Mouse (Mus musculus) neural tube, embryonic 10.5 days (tissue): ENCODE measurements at regions not wholly inside any gene's neighbourhood (a gene's known extent, or its start where the extent isn't known, plus 50 kb on each side); places are given as distances from the start of the nearest gene placed in this dataset.

ENCODE experiments used
- DNase-seq: peaks from one replicate; pipeline ENCODE4 v3.0.0-alpha.2; 2017; ENCODE audit warnings: low spot score; ENCODE audit errors: extremely low spot score

DNA sequence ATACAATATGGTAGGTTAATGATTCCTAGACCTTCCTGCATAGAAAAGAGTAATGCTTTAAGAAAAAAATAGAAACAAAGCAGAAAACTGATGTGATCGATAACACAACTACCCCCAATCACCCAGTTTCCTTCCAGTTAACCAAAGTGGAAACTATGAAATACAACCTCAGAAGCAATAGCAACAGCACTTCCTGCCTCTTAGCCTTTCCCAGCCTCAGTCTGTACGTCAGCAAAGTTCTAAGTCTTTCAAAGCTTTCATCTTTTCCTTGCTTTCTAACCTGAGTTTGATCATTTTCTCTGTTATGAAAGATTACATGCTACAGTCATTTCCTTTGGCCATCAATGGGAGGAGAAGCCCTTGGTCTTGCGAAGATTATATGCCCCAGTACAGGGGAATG lies 355.9 kb upstream of the Cblb start:
- DNase-seq, result no peak

GRCm38 (mm10) chr16:51675988-51676387 lies 355.0 kb upstream of the Cblb start:
- DNase-seq, result no peak

- DNase-seq, result no peak
These were observed 340.2 kb upstream of the Cblb start for GRCm38 (mm10) chr16:51690861-51691260.

- no peak for DNase-seq
These were observed 326.0 kb upstream of the Cblb start for GRCm38 (mm10) chr16:51705026-51705425.

- no peak for DNase-seq
These were observed 312.3 kb upstream of the Cblb start for GRCm38 (mm10) chr16:51718695-51719094.

- DNase-seq, result no peak
These were observed 311.4 kb upstream of the Cblb start for GRCm38 (mm10) chr16:51719637-51720036.

DNA sequence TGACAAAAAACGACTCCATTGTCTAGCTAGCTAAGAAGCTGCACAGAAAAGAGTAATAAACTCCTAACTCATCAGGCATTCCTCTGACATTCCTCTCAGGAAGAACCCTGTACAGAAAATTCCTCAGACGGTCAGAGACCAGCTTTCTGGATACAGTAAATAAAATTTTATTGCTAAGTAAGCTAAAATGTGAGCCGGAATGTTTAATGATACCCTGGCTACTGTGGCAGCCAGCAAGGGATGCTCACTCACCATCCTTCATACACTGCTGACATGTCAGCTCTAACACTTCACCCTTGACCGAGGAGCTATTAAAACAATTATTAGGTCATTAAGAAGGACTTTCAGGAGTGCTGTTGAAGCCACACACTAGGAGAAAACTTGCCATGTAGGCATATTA lies 308.3 kb upstream of the Cblb start:
- no peak for DNase-seq

DNA sequence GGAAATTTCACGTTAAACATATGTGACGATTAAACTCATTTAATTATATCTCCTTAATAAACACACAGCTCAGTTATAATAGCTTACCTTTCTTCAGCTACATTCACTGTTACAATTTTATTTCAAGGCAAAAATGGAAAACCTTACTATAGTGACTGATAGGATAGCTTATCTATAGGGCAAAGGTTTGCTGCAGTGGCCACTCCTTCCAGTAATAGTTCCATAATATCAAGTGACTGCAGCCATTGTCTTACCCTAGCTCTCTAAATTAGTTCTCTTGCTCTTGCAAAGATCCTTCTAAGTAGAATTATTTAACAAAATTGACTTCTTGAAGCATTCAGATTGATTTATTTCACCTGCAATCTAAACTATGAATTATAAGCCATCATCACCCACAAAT lies 289.1 kb upstream of the Cblb start:
- DNase-seq, result no peak

DNA sequence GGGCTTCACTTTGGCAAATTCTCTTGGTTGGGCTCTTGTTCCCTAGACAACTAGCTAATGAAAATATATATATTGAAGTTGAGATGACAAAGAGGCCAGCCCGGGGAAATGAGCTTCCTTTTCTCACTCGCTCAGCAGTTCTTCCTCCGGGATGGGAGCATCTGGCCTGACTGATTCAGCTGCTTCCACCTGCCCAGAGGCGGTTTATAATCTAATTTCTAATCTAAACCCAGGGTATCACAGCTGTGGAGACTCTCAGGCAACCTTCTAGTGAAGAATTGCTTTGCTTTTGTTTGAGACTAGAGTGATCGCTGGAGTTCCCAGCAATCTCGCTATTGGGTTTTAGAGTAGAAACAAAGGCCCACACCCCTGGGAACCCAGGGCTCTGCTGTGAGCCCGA lies 279.1 kb upstream of the Cblb start:
- peak; percentile 29 for DNase-seq

DNA sequence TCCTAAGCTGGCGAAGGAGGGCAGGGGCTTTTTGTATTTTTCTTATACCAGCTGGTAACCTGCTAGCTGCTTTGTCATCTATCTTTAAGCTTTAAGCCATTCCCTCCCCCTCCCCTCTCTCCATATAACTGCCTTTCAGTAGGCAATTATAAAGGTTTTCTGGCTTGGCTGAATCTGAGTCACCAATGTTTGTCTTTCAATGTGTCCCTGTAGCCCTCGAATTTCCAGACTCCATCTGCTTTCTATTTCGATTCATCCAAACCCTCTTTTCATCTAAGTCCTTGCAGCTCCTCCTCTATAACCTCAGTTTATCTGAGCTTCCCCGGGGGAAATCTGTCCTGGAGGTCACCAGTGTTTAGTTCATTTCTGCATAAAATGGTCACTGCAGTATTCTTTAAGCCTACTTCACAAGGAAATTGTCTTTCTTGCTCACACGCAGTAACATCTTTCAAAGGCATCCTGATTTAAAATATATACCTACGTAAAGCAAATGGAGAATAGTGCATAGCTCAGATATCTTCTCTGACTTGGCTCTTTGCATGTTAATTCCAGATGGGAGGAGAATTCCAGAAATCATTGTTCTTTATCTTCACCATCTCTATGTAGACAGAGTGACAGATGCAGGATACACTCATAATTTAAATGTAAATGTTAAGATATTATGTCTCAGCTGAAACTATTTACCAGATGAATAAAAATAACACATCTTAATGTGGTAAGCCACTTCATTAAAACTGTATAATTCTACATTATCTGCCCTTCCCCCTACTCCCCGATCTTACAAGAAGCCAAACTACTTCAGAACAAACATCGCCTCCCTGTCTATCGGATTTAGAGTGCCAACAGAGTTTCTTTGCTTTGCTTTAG lies 272.4 kb upstream of the Cblb start:
- DNase-seq, result no peak

- DNase-seq, result no peak
These were observed 271.8 kb upstream of the Cblb start for GRCm38 (mm10) chr16:51759228-51759647.

DNA sequence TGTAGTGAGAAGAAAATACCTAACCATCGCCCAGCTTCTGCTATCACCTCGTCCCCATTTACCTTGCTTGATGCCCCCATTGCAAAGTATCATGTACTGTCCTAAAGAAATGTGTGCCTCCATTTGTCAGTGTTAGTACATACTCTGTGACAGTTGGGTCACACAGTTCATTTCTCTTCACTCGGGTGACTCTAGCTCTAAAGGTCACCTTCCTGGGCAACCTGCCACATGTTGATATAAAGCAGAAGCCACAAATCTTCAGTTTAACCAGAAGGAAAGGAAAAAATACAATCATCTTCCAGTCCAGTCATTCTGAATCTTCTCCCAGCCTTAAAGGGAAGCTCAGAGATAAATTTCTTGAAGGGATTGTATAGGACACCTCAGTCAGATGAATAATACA lies 263.5 kb upstream of the Cblb start:
- DNase-seq, result no peak

DNA sequence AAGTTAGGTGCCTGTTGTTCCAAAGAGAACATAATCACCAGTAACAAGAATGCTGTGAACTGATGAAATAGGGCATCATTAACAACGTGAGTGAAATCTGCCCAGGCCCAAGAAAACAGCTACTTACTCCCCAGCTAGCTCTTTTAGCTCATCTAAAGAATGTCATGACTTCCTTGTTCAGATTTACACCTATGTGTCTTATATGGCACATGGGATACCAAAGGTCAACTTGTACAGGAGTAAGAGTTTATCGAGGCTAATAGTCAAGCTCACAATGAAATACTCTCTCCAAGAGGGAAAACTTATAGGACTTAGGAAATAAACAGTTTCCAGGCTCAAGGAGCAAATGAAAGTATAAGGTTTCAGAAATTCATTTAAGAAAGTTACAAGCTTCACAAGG lies 252.1 kb upstream of the Cblb start:
- no peak for DNase-seq

- DNase-seq, result no peak
These were observed 236.0 kb upstream of the Cblb start for GRCm38 (mm10) chr16:51795003-51795402.

DNA sequence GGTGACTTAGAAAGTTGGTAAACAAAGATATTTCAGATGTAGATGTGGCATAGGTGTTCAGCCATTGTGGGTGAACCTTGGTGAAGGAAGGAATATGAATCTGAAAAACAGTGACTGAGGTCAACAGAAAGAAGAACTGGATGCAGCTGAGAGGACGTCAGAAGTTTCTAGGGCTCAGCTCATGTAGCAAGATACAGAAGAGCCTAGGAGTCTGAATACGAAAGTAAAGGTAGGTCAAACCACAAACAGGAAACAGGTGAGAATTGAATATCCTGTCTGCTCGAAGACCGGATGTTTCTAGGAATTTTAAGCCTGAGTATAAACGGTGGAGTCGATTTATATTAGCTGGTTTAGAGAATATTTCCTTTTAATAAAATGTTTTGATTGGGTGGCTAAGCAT lies 223.7 kb upstream of the Cblb start:
- DNase-seq, result no peak

DNA sequence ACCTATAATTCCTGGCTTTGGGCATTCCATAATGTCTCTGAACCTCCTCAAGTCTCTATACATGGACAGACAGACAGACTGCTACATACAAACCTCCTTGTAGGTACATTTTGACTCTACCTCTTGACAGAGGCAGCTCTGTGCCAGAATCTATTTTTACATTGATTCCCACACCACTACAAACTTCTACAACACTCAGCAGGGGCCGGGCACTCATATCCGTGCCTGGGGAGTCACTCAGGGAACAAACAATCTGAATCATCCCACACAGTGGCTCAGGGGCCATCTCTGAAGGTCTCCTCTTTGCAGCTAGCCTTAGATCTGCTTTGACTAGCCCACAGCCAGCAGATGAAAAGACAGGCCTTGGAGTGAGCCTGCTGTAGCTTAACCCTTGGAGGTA lies 221.9 kb upstream of the Cblb start:
- no peak for DNase-seq

GRCm38 (mm10) chr16:51811073-51811472 lies 220.0 kb upstream of the Cblb start:
- no peak for DNase-seq

GRCm38 (mm10) chr16:51842770-51843169 lies 188.3 kb upstream of the Cblb start:
- DNase-seq, result no peak

DNA sequence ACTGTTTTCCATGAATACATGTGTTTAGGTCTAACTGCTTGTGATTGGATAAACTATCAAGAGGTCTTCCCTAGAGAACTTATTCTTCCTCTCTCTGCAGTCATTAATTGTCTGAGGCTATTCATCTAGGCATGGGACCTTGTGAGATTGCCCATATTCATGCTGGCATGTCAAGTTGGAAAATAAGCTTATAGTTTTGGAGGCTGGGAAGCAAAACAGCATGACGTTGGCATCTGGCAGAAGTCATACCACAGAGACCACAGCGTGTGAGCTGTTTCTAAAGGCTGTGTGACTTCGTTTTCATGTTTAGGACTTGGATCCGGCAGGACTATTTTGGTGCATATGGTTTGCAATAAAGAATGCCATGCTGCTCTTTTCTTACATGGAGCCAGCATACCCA lies 185.5 kb upstream of the Cblb start:
- no peak for DNase-seq

DNA sequence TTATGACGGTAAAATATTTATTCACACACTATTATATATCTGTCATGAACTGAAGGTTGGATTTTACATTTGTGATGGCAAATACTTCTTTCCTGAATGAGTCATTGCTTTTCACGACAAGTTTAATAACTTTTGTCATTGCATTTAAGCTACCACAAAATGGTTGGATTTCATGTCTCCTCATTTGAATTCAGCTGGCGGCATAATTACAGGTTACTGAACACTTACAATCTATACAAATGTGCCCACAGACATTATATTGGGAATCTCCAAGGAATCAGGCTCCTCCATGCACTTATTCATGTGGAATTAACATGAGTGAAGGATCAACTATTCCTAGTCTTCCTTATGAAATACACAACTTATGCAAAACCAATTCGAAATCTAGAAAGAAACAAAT lies 150.3 kb upstream of the Cblb start:
- no peak for DNase-seq

DNA sequence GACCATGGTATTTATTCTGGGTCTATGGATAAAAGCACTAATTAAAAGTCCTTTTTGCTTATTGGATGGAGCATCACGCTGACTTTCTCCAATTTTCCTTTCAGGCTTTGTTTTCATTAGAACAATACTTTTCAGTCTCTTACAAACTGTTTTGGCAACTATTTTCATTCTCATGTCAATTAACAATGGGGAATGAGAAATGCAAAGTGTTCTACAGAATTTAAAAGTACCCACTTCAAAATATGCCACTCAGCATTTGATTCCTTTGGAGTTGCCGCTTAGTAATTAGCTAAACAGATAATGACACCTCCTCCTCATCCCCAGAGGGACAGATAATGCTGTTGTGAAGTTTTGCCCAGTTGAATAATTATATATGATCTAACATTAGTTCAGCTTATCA lies 149.9 kb upstream of the Cblb start:
- no peak for DNase-seq

GRCm38 (mm10) chr16:51883813-51884212 lies 147.2 kb upstream of the Cblb start:
- DNase-seq, result no peak

DNA sequence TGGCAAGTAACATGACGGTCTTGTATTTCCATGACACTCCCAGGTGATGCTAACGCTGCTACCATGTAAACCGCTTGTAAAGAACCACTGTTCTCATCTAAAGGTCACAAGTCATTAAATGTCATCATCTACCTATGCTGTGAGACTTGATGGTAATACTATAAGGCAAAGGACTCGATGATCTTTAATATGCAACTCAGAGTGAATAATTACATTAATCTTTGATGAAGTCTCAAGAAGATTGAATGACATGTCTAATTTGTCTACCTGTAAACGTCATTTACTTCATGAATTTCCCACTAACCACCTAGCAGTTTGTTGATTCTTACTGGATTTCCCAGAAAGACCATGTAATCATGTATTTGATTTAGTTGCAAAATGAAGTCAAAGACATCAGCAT lies 143.5 kb upstream of the Cblb start:
- DNase-seq, result no peak

DNA sequence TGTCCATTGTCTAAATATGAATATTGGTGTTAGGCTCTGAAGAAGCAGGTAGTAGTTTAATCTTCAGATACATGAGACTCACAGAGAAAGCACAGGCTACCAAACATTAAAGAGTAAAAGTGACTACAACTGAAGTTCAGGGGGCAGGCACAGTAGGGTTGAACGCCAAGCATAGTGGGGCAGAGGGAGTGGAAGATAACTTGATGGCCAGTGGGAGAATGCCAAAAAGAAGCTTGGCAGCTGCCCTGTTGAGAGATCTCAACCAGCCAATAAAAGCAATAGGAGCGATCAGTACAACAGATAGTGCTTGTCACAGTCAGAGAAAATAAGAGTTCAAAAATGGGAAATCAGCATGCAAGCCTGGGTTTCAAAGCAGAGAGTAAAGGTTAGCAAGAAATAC lies 125.4 kb upstream of the Cblb start:
- no peak for DNase-seq
